Mouse (Mus musculus): ENCODE data around the gene Camta1. TPM values are rescaled to one million over a fixed set of nuclear protein-coding genes. Genes with fewer than 3 reads are reported as not detected.
A peak's percentile ranks its signal among the peaks of the same experiment; 100 is the strongest.

The Camta1 gene
- polyA plus RNA-seq, 1 experiment from 2014 or later = 66.4 TPM

GRCm38 (mm10) chr4:150963711-150964110 lies 898.0 kb downstream of the Camta1 start:
- no peaks in the 10 kb centered on the region for H3K36me3 ChIP-seq

GRCm38 (mm10) chr4:150962231-150962630 lies 899.4 kb downstream of the Camta1 start:
- H3K36me3 ChIP-seq = no peaks in the 10 kb centered on the region
- H3K9me3 ChIP-seq = no peaks in the 10 kb centered on the region
- H3K4me2 ChIP-seq = no peak overlapping the region
- H3K4me3 ChIP-seq = no peak overlapping the region
- H3K27me3 ChIP-seq = no peaks in the 10 kb centered on the region
- WGBS = 51% methylated on average over 6 of the region's 6 CpGs
- H3K4me1 ChIP-seq = peaks cover 4% of the 10 kb centered on the region; the same call in 1 of the 2 replicates
- no peak overlapping the region for H3K9ac ChIP-seq
- no peak for ATAC-seq (ENCODE audit: insufficient number of reproducible peaks, low FRiP score, low TSS enrichment, low read depth)
- no peak overlapping the region for H3K27ac ChIP-seq

More at GRCm38 (mm10) chr4:150963711-150964110, 898.0 kb downstream of the Camta1 start:
- Histone ChIP-seq H3K4me2 (no peak overlapping the region), H3K27me3 (no peaks in the 10 kb centered on the region), H3K9ac (no peak overlapping the region), H3K27ac (no peak overlapping the region), H3K4me3 (no peak overlapping the region), H3K4me1 (peaks cover 4% of the 10 kb centered on the region; the same call in 1 of the 2 replicates), H3K9me3 (no peaks in the 10 kb centered on the region)
- ATAC-seq (ENCODE audit: insufficient number of reproducible peaks, low FRiP score, low TSS enrichment, low read depth) = no peak
- WGBS = 71% methylated on average over 2 of the region's 2 CpGs

DNA sequence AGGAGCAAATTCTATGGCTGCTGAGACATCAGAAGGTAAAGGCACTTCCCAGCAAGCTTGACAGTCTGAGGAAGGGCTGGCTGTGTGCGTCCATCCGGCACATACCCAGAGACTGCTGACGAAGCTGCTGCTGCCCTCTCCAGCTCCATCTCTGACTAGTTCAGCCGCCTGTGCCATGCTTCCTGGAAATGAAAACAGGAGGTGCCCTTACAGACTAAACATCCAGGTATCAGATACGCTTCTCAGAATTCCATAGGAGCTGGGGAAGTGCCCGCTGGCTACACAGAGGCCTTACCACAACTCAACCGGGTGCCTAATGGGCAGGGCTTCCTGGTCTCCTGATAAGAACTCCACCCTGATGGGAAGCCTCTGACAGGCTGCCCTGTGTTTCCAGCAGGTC lies 903.1 kb downstream of the Camta1 start:
- Histone ChIP-seq H3K4me2 (no peak overlapping the region), H3K27ac (no peak overlapping the region), H3K9ac (no peak overlapping the region), H3K27me3 (no peaks in the 10 kb centered on the region), H3K4me3 (no peak overlapping the region), H3K36me3 (no peaks in the 10 kb centered on the region), H3K9me3 (no peaks in the 10 kb centered on the region), H3K4me1 (no peaks in the 10 kb centered on the region)
- no peak for ATAC-seq (ENCODE audit: insufficient number of reproducible peaks, low FRiP score, low TSS enrichment, low read depth)
- 87% methylated on average over 7 of the region's 7 CpGs for WGBS

GRCm38 (mm10) chr4:150957106-150957458 lies 904.6 kb downstream of the Camta1 start:
- Histone ChIP-seq H3K4me2 (no peak overlapping the region), H3K9ac (no peak overlapping the region), H3K4me3 (no peak overlapping the region), H3K27ac (no peak overlapping the region), H3K4me1 (no peaks in the 10 kb centered on the region), H3K9me3 (no peaks in the 10 kb centered on the region), H3K27me3 (no peaks in the 10 kb centered on the region), H3K36me3 (no peaks in the 10 kb centered on the region)
- no peak for ATAC-seq (ENCODE audit: insufficient number of reproducible peaks, low FRiP score, low TSS enrichment, low read depth)
- 48% methylated on average over 1 of the region's 1 CpGs for WGBS

DNA sequence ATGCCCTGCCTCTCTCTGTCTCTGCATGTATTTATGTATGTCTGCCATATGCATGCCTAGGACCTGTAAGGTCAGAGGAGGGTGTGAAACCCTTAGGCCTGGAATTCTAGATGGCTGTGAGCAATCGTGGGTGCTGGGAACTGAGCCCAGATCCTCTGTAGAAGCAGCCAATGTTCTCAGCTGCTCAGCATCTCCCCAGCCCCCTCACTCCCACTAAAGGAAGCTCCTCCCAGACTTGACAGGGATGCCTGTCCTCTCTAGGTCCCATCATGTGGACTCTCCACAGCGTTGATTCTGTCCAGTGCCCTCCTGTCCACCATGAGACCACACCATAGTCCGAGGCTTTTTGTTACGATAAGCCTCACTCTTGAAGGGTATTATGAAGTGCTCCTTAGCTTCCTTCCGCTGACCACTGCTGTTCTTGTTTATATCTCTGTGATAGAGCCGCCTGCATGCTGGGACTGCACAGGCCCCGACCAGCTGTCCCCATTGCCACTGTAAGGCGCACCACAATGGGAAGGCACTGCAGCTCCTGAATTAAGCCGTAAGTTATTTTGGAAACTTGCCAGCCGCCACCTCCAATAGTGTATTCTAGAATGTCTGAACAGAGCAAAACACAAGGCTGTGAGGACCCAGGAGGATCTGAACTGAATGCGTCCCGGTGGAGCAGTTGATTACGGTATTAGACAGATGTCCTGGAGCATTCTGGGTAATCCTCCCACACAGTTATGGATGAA lies 905.1 kb downstream of the Camta1 start:
- Histone ChIP-seq H3K4me2 (no peak overlapping the region), H3K4me1 (no peaks in the 10 kb centered on the region), H3K36me3 (no peaks in the 10 kb centered on the region), H3K9ac (no peak overlapping the region), H3K4me3 (no peak overlapping the region), H3K27me3 (no peaks in the 10 kb centered on the region), H3K9me3 (no peaks in the 10 kb centered on the region), H3K27ac (no peak overlapping the region)
- peak; percentile 60; the same call in 1 of the 2 replicates for ATAC-seq (ENCODE audit: insufficient number of reproducible peaks, low FRiP score, low TSS enrichment, low read depth)
- whole genome bisulfite sequencing = 64% methylated on average over 13 of the region's 13 CpGs

DNA sequence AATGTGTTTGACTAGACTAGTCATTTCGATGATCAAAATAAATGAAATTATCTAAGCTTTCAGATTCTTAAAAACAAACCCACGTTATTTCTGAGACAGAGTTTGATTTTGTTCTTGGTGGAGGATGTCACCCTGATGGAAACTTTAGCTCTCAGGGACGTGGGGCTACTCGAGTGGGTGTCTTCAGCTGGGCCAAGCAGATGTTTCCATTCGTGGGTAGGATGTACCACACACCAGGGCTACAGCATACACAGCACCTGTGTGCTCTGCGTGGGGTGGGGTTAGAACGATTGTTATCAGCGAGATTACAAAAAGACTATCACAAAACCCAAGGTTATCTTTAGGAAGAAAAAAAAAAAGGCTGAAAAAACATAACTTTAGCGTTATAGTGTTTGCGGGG lies 910.7 kb downstream of the Camta1 start:
- no peaks in the 10 kb centered on the region for H3K4me1 ChIP-seq
- 82% methylated on average over 10 of the region's 10 CpGs for WGBS
- H3K9ac ChIP-seq = no peak overlapping the region
- no peak overlapping the region for H3K4me3 ChIP-seq
- no peak for ATAC-seq (ENCODE audit: insufficient number of reproducible peaks, low FRiP score, low TSS enrichment, low read depth)
- H3K9me3 ChIP-seq = no peaks in the 10 kb centered on the region
- H3K36me3 ChIP-seq = no peaks in the 10 kb centered on the region
- no peak overlapping the region for H3K27ac ChIP-seq
- H3K4me2 ChIP-seq = no peak overlapping the region
- H3K27me3 ChIP-seq = no peaks in the 10 kb centered on the region

GRCm38 (mm10) chr4:150944707-150945106 lies 917.0 kb downstream of the Camta1 start:
- Histone ChIP-seq H3K4me1 (no peaks in the 10 kb centered on the region), H3K27ac (no peak overlapping the region), H3K4me3 (no peak overlapping the region), H3K27me3 (no peaks in the 10 kb centered on the region), H3K36me3 (no peaks in the 10 kb centered on the region), H3K4me2 (no peak overlapping the region), H3K9me3 (no peaks in the 10 kb centered on the region), H3K9ac (no peak overlapping the region)
- no peak for ATAC-seq (ENCODE audit: insufficient number of reproducible peaks, low FRiP score, low TSS enrichment, low read depth)
- 87% methylated on average over 7 of the region's 7 CpGs for WGBS

- no peaks in the 10 kb centered on the region for H3K27me3 ChIP-seq
- no peak for ATAC-seq (ENCODE audit: insufficient number of reproducible peaks, low FRiP score, low TSS enrichment, low read depth)
- H3K4me1 ChIP-seq = no peaks in the 10 kb centered on the region
- no peak overlapping the region for H3K4me2 ChIP-seq
- H3K36me3 ChIP-seq = no peaks in the 10 kb centered on the region
- WGBS = 59% methylated on average over 13 of the region's 13 CpGs
- H3K27ac ChIP-seq = no peak overlapping the region
- no peaks in the 10 kb centered on the region for H3K9me3 ChIP-seq
- H3K9ac ChIP-seq = no peak overlapping the region
- no peak overlapping the region for H3K4me3 ChIP-seq
Observed at GRCm38 (mm10) chr4:150939991-150940651, 921.6 kb downstream of the Camta1 start.

GRCm38 (mm10) chr4:150938063-150938452 lies 923.6 kb downstream of the Camta1 start:
- Histone ChIP-seq H3K4me3 (no peak overlapping the region), H3K9me3 (no peaks in the 10 kb centered on the region), H3K4me2 (0 out of 2 replicates have a peak overlapping the region, but pooled peaks have one; percentile 20), H3K27me3 (no peaks in the 10 kb centered on the region), H3K9ac (no peak overlapping the region), H3K4me1 (no peaks in the 10 kb centered on the region), H3K36me3 (no peaks in the 10 kb centered on the region), H3K27ac (no peak overlapping the region)
- 52% methylated on average over 14 of the region's 14 CpGs for WGBS
- no peak for ATAC-seq (ENCODE audit: insufficient number of reproducible peaks, low FRiP score, low TSS enrichment, low read depth)

DNA sequence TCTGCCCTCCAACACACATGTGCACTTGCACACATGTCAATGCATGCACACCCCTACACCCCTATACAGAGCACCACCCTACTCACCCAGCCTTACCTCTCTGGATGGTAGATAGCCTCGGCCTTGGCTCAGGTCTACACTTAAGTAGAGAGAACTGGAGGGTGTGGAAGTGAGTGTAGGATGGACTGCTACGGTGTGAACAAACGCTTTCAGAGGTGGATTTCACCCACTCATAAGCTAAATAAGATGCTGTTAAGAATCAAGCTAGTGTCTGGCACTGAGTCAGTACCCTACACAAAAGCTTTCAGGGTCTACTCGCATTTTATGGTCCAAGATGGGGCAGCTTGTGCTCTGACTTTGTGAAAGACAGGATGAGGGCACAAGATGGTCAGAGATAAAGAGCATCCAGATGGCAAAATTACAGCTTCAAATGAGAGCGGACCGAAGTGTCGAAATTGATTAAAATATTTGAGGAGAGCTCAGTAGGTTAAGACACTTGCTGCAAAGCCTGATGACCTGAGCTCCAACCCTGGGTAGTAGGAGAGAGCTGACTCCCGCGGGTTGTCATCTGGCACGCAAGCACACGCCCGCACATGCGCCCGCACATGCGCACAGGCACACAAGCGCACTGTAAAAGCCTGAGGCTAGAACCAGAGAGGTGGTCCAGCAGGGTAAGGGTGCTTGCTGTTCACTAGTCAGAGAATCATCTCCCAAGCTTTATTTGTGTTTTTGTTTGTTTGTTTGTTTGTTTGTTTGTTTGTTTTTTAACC lies 924.2 kb downstream of the Camta1 start:
- Histone ChIP-seq H3K4me3 (no peak overlapping the region), H3K27ac (no peak overlapping the region), H3K4me1 (no peaks in the 10 kb centered on the region), H3K27me3 (no peaks in the 10 kb centered on the region), H3K4me2 (0 out of 2 replicates have a peak overlapping the region, but pooled peaks have one; percentile 20), H3K9me3 (no peaks in the 10 kb centered on the region), H3K9ac (no peak overlapping the region), H3K36me3 (no peaks in the 10 kb centered on the region)
- no peak for ATAC-seq (ENCODE audit: insufficient number of reproducible peaks, low FRiP score, low TSS enrichment, low read depth)
- WGBS = 71% methylated on average over 16 of the region's 16 CpGs

GRCm38 (mm10) chr4:150933503-150933902 lies 928.2 kb downstream of the Camta1 start:
- H3K4me1 ChIP-seq = no peaks in the 10 kb centered on the region
- H3K27me3 ChIP-seq = no peaks in the 10 kb centered on the region
- H3K4me2 ChIP-seq = no peak overlapping the region
- H3K36me3 ChIP-seq = no peaks in the 10 kb centered on the region
- H3K9ac ChIP-seq = no peak overlapping the region
- H3K27ac ChIP-seq = no peak overlapping the region
- H3K4me3 ChIP-seq = no peak overlapping the region
- WGBS = 57% methylated on average over 1 of the region's 1 CpGs
- no peaks in the 10 kb centered on the region for H3K9me3 ChIP-seq
- ATAC-seq (ENCODE audit: insufficient number of reproducible peaks, low FRiP score, low TSS enrichment, low read depth) = no peak

DNA sequence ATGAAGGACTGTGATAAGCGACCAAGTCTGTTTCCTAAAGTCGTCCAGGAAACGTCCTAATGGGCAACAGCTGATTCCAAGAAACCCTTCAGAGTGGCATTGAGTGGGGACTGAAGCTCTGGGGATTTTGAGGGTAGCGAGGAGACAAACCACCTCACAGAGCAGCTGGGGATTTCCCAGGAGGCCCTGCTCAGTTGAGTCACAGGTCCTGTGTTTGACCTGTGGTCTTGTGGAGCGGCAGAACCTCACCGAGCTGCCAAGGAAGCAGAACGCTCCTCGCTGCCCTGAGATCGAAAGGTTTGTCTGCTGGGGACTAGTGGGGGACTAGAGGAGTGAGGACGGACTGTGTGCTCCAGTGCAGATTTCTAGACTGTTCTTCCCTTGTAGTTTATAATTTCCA lies 933.9 kb downstream of the Camta1 start:
- Histone ChIP-seq H3K4me1 (no peaks in the 10 kb centered on the region), H3K9ac (no peak overlapping the region), H3K36me3 (no peaks in the 10 kb centered on the region), H3K9me3 (no peaks in the 10 kb centered on the region), H3K4me2 (no peak overlapping the region), H3K27me3 (no peaks in the 10 kb centered on the region), H3K27ac (no peak overlapping the region), H3K4me3 (no peak overlapping the region)
- WGBS = 53% methylated on average over 10 of the region's 10 CpGs
- no peak for ATAC-seq (ENCODE audit: insufficient number of reproducible peaks, low FRiP score, low TSS enrichment, low read depth)

All from limb, embryonic 15.5 days (tissue).